Mouse (Mus musculus): ENCODE measurements around the gene Fam57a. TPM values are rescaled to one million over a fixed set of nuclear protein-coding genes. Genes with fewer than 3 reads are reported as not detected.
A peak's percentile ranks its signal among the peaks of the same experiment; 100 is the strongest.
"Not testable (repeated sequence)": the region's sequence is repeated elsewhere in the genome, so short reads cannot be mapped to it uniquely, and the experiment has no call there.

Gene Fam57a
- polyA plus RNA-seq, 2 experiments, result 3.1 to 3.5 TPM

DNA sequence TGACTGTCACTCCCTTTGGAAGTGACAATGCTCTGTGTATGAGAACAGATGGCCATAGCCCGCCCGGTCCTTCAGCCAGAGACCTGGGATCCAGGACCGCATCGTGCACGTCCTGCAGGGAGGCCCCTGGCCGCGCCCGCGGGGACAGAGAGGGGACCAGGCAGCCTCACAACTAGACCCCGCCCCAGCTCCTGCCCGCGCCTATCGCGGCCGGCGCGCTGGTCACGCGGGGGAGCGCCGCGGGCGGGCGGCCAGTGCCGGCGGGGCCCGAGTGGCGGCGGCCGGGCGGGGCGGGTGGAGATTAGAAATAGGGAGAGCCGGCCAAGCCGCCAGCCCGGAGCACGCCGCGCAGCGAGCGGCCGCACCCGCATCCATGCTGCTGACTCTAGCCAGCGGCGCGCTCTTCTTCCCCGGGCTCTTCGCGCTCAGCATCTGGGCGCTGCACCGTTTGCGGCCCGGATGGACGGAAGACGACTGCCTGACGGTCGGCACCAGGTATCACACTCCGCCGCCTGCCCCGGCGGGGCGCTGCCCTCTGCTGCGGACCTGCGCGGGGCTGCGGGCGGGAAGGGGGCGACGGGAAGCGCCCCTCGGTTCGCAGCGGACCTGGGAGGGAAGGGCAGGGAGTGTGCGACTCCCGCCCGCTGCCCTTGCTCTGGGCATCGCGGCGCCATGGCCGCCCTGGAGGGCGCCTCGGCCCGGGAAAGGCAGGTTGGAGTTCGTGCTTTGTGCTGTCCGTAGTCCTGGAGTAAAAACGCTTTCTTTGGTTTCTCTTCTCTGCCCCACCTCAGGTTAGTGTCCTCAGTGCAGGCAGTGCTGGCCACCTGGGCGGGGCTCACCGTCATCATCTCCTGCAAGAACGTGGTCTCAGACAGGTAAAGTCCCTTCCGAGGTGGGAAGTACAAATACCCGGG, 22.5 kb downstream of the Fam57a start:
- H3K9me3 ChIP-seq (ENCODE audit: control insufficient read depth, low read length), result no peaks in the 10 kb centered on the region
- no peak overlapping the region for H3K27ac ChIP-seq
- H3K9ac ChIP-seq (replicated peaks), result peak overlapping the region; percentile 62
- peak overlapping the region; percentile 98 for H3K4me2 ChIP-seq (ENCODE audit: low read depth)
- no peaks in the 10 kb centered on the region for H3K36me3 ChIP-seq (replicated peaks; ENCODE audit: control insufficient read depth, insufficient read depth, low read depth)
- WGBS (ENCODE audit: insufficient replicate concordance), result under 1% methylated on average over 80 of the region's 90 CpGs
- TF ChIP-seq EP300 (IDR thresholded peaks at IDR 0.05; ENCODE audit: low read depth) (no peak), CTCF (IDR thresholded peaks at IDR 0.05; ENCODE audit: low read depth) (no peak)
- H3K4me3 ChIP-seq (ENCODE audit: insufficient read depth in 1 of 2, low read depth in 2 of 2, low read length in 2 of 2), result peak overlapping the region; percentile 45 to 68
- peak in 1 of 3 experiments; percentile 44 for DNase-seq (ENCODE audit: low read depth in 3 of 3, low spot score in 3 of 3)
- peaks cover 3 to 12% of the 10 kb centered on the region in 2 experiments; a peak in 2 of 4 replicates for H3K4me1 ChIP-seq (replicated peaks; ENCODE audit: control insufficient read depth in 2 of 2, insufficient read depth in 2 of 2, low read length in 1 of 2)
- ATAC-seq (ENCODE audit: insufficient read depth), result peak; percentile 94
- H3K27me3 ChIP-seq (ENCODE audit: control insufficient read depth, insufficient read depth, low read length), result peaks cover 30% of the 10 kb centered on the region

DNA sequence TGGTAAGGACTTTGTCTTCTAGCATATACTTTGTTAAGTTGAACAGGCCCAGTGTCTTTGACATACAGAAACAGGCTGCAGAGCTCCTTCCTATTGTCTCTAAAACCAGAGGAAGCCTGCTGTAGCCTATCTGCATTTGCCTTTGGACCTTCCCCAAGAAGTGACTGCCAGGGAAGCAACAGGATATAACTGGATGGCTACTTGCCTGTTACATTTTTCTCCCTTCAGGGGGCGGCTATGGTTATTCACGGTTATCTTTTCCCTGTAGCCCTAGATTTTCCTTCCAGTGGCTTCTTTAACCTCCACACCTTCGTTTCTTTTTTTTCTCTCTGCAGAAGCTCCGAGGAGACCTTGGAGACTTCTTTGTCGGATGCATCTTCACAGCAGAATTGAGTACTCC, 27.3 kb downstream of the Fam57a start:
- peaks cover 3 to 6% of the 10 kb centered on the region in 2 experiments; a peak in 2 of 4 replicates for H3K4me1 ChIP-seq (replicated peaks; ENCODE audit: control insufficient read depth in 2 of 2, insufficient read depth in 2 of 2, low read length in 1 of 2)
- 78% methylated on average over 5 of the region's 5 CpGs for WGBS (ENCODE audit: insufficient replicate concordance)
- no peak overlapping the region for H3K4me2 ChIP-seq (ENCODE audit: low read depth)
- TF ChIP-seq EP300 (IDR thresholded peaks at IDR 0.05; ENCODE audit: low read depth) (no peak), CTCF (IDR thresholded peaks at IDR 0.05; ENCODE audit: low read depth) (no peak)
- no peak overlapping the region for H3K27ac ChIP-seq
- no peaks in the 10 kb centered on the region for H3K9me3 ChIP-seq (ENCODE audit: control insufficient read depth, low read length)
- no peak overlapping the region for H3K9ac ChIP-seq (replicated peaks)
- ATAC-seq (ENCODE audit: insufficient read depth) (no peak), DNase-seq (ENCODE audit: low read depth in 3 of 3, low spot score in 3 of 3) (no peak)
- H3K4me3 ChIP-seq (ENCODE audit: insufficient read depth in 1 of 2, low read depth in 2 of 2, low read length in 2 of 2), result no peak overlapping the region
- H3K36me3 ChIP-seq (replicated peaks; ENCODE audit: control insufficient read depth, insufficient read depth, low read depth), result no peaks in the 10 kb centered on the region
- H3K27me3 ChIP-seq (ENCODE audit: control insufficient read depth, insufficient read depth, low read length), result peaks cover 15% of the 10 kb centered on the region

DNA sequence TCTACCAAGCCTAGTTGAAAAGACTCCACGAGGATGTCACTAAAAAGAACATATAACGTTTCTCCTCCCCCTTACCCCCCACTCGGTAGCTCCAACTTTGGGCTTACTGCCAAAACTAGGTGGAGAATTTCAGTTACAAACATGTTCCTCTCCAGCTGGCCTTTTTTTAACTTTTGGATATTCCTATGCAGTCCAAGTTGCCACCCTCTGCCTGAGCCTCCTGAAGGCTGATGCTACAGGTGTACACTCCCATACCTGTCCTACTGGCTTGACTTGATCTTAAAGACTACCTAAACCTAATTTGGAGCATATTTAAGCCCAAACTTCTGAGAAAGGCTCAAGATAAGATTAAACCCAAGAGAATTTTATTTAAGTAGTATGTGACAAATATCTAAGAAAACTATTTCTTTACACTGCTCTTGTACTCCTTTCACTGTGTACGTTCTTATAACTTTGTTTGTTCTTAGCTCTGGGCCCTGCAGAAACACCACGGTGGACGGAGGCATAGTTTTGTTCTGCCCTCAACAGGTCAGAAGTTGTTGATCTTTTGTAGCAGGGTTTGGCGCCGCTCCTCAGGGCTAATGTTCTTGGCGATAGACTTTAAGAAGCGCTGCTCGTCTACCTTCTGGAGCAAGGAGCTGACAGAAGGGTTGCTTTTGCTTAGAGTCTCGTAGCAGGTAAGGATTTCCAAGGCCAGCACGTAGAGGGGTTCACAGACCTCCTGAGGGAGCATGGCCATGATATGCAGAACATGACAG, 30.9 kb downstream of the Fam57a start:
- H3K4me2 ChIP-seq (ENCODE audit: low read depth), result no peak overlapping the region
- no peak for DNase-seq (ENCODE audit: low read depth in 3 of 3, low spot score in 3 of 3)
- no peak for ATAC-seq (ENCODE audit: insufficient read depth)
- peaks cover 11% of the 10 kb centered on the region for H3K36me3 ChIP-seq (replicated peaks; ENCODE audit: control insufficient read depth, insufficient read depth, low read depth)
- H3K4me3 ChIP-seq (ENCODE audit: insufficient read depth in 1 of 2, low read depth in 2 of 2, low read length in 2 of 2), result no peak overlapping the region
- H3K9me3 ChIP-seq (ENCODE audit: control insufficient read depth, low read length), result no peaks in the 10 kb centered on the region
- H3K27me3 ChIP-seq (ENCODE audit: control insufficient read depth, insufficient read depth, low read length), result no peaks in the 10 kb centered on the region
- TF ChIP-seq CTCF (IDR thresholded peaks at IDR 0.05; ENCODE audit: low read depth), result no peak
- TF ChIP-seq EP300 (IDR thresholded peaks at IDR 0.05; ENCODE audit: low read depth), result no peak
- H3K4me1 ChIP-seq (replicated peaks; ENCODE audit: control insufficient read depth in 2 of 2, insufficient read depth in 2 of 2, low read length in 1 of 2), result no peaks in the 10 kb centered on the region
- H3K9ac ChIP-seq (replicated peaks), result no peak overlapping the region
- H3K27ac ChIP-seq, result no peak overlapping the region
- 76% methylated on average over 13 of the region's 13 CpGs for WGBS (ENCODE audit: insufficient replicate concordance)

DNA sequence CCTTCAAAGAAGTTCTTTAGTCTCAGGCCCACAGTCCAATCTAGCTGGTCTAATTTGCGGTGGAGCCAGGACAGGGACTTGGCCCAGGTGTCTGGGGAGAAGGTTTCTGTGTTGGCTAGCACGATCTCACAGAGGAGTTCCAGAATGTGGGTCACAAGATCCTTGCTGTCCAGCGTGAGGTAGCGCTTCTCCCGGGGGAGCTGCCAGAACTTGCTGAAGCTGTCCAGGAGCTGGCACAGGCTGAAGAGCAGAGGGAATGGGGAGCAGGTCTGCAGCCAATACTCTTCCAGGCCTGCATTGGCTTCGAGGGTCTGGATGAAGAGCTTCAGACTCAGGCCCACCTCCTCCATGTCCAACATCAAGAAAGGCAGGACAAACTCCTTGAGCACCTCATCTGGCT, 32.1 kb downstream of the Fam57a start:
- not testable (repeated sequence) for H3K4me1 ChIP-seq (replicated peaks; ENCODE audit: control insufficient read depth in 2 of 2, insufficient read depth in 2 of 2, low read length in 1 of 2); H3K4me3 ChIP-seq (ENCODE audit: insufficient read depth in 1 of 2, low read depth in 2 of 2, low read length in 2 of 2); ATAC-seq (ENCODE audit: insufficient read depth); H3K27ac ChIP-seq; H3K9me3 ChIP-seq (ENCODE audit: control insufficient read depth, low read length); H3K4me2 ChIP-seq (ENCODE audit: low read depth); H3K9ac ChIP-seq (replicated peaks); DNase-seq (ENCODE audit: low read depth in 3 of 3, low spot score in 3 of 3); H3K27me3 ChIP-seq (ENCODE audit: control insufficient read depth, insufficient read depth, low read length)
- peaks cover 11% of the 10 kb centered on the region for H3K36me3 ChIP-seq (replicated peaks; ENCODE audit: control insufficient read depth, insufficient read depth, low read depth)
- WGBS (ENCODE audit: insufficient replicate concordance), result 79% methylated on average over 2 of the region's 6 CpGs

DNA sequence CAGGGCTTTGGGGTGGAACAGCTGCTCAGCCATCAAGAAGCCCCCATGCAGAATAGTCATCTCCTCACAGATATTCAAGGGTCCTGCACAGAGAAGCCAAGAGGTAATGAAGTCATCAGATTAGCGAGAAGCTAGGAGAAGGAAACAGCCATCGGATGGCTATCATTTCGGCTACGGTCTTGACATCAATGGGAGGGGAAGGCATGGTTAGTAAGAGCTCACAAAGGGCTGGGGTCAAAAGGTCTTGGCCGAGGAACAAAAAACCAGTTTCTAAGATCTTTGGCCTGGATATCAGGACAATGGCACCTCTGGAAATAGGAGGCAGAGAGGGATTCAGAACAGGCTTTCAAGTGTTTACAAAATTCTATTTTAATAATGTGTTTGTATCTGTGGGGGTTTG, 34.4 kb downstream of the Fam57a start:
- TF ChIP-seq EP300 (IDR thresholded peaks at IDR 0.05; ENCODE audit: low read depth) (no peak), CTCF (IDR thresholded peaks at IDR 0.05; ENCODE audit: low read depth) (no peak)
- no peak overlapping the region for H3K27ac ChIP-seq

More for the DNA sequence above, 34.4 kb downstream of the Fam57a start:
- no peak overlapping the region for H3K4me2 ChIP-seq (ENCODE audit: low read depth)
- ATAC-seq (ENCODE audit: insufficient read depth) (no peak), DNase-seq (ENCODE audit: low read depth in 3 of 3, low spot score in 3 of 3) (no peak)
- WGBS (ENCODE audit: insufficient replicate concordance), result 79% methylated on average over 5 of the region's 5 CpGs
- no peak overlapping the region for H3K9ac ChIP-seq (replicated peaks)
- H3K9me3 ChIP-seq (ENCODE audit: control insufficient read depth, low read length), result no peaks in the 10 kb centered on the region
- peaks cover 5 to 15% of the 10 kb centered on the region in 2 experiments; a peak in 3 of 4 replicates for H3K4me1 ChIP-seq (replicated peaks; ENCODE audit: control insufficient read depth in 2 of 2, insufficient read depth in 2 of 2, low read length in 1 of 2)
- no peaks in the 10 kb centered on the region for H3K27me3 ChIP-seq (ENCODE audit: control insufficient read depth, insufficient read depth, low read length)
- peaks cover 11% of the 10 kb centered on the region for H3K36me3 ChIP-seq (replicated peaks; ENCODE audit: control insufficient read depth, insufficient read depth, low read depth)
- no peak overlapping the region for H3K4me3 ChIP-seq (ENCODE audit: insufficient read depth in 1 of 2, low read depth in 2 of 2, low read length in 2 of 2)

Measured in liver, embryonic 14.5 days (tissue).